Mouse (Mus musculus): ENCODE measurements at regions not wholly inside any gene's neighbourhood (a gene's known extent, or its start where the extent isn't known, plus 50 kb on each side); places are given as distances from the start of the nearest gene placed in this dataset.

GRCm38 (mm10) chr8:26882616-26883015 is 94.5 kb upstream of the Zfp703 start:
- no peak overlapping the region for H3K9ac ChIP-seq
- no peak overlapping the region for H3K4me3 ChIP-seq
- peaks cover 14% of the 10 kb centered on the region for H3K4me1 ChIP-seq
- no peaks in the 10 kb centered on the region for H3K9me3 ChIP-seq
- no peak overlapping the region for H3K27ac ChIP-seq
- no peaks in the 10 kb centered on the region for H3K27me3 ChIP-seq
- 46% methylated on average over 5 of the region's 5 CpGs for WGBS
- no peaks in the 10 kb centered on the region for H3K36me3 ChIP-seq
- no peak overlapping the region for H3K4me2 ChIP-seq
- ATAC-seq (ENCODE audit: borderline replicate concordance, extremely low read depth, low FRiP score, low TSS enrichment), result no peak

- no peak for ATAC-seq (ENCODE audit: borderline replicate concordance, extremely low read depth, low FRiP score, low TSS enrichment)
- WGBS, result 76% methylated on average over 5 of the region's 5 CpGs
- Histone ChIP-seq H3K9ac (no peak overlapping the region), H3K36me3 (no peaks in the 10 kb centered on the region), H3K9me3 (no peaks in the 10 kb centered on the region), H3K27ac (no peak overlapping the region), H3K4me2 (no peak overlapping the region), H3K4me1 (peaks cover 19% of the 10 kb centered on the region), H3K27me3 (no peaks in the 10 kb centered on the region), H3K4me3 (no peak overlapping the region)
These were observed 93.8 kb upstream of the Zfp703 start for GRCm38 (mm10) chr8:26883285-26883684.

GRCm38 (mm10) chr8:26883770-26884169 is 93.4 kb upstream of the Zfp703 start:
- H3K27ac ChIP-seq, result no peak overlapping the region
- H3K9ac ChIP-seq, result no peak overlapping the region
- no peak for ATAC-seq (ENCODE audit: borderline replicate concordance, extremely low read depth, low FRiP score, low TSS enrichment)
- no peak overlapping the region for H3K4me3 ChIP-seq
- H3K4me2 ChIP-seq, result no peak overlapping the region
- no peaks in the 10 kb centered on the region for H3K36me3 ChIP-seq
- no peaks in the 10 kb centered on the region; the same call in 1 of the 2 replicates for H3K27me3 ChIP-seq
- no peaks in the 10 kb centered on the region for H3K9me3 ChIP-seq
- WGBS, result 53% methylated on average over 6 of the region's 6 CpGs
- H3K4me1 ChIP-seq, result peaks cover 19% of the 10 kb centered on the region

GRCm38 (mm10) chr8:26884350-26884749 is 92.8 kb upstream of the Zfp703 start:
- no peaks in the 10 kb centered on the region for H3K36me3 ChIP-seq
- peak; percentile 30; the same call in 1 of the 2 replicates for ATAC-seq (ENCODE audit: borderline replicate concordance, extremely low read depth, low FRiP score, low TSS enrichment)
- H3K9me3 ChIP-seq, result no peaks in the 10 kb centered on the region
- no peak overlapping the region for H3K27ac ChIP-seq
- H3K4me2 ChIP-seq, result no peak overlapping the region
- 36% methylated on average over 13 of the region's 13 CpGs for WGBS
- no peak overlapping the region for H3K4me3 ChIP-seq
- no peak overlapping the region for H3K9ac ChIP-seq
- peaks cover 16% of the 10 kb centered on the region for H3K4me1 ChIP-seq
- no peaks in the 10 kb centered on the region; the same call in 1 of the 2 replicates for H3K27me3 ChIP-seq

GRCm38 (mm10) chr8:26885365-26885764 is 91.8 kb upstream of the Zfp703 start:
- H3K27ac ChIP-seq, result no peak overlapping the region
- no peak overlapping the region for H3K4me2 ChIP-seq
- no peak overlapping the region for H3K4me3 ChIP-seq
- no peak for ATAC-seq (ENCODE audit: borderline replicate concordance, extremely low read depth, low FRiP score, low TSS enrichment)
- no peaks in the 10 kb centered on the region for H3K9me3 ChIP-seq
- H3K4me1 ChIP-seq, result peaks cover 14% of the 10 kb centered on the region
- no peaks in the 10 kb centered on the region for H3K36me3 ChIP-seq
- no peak overlapping the region for H3K9ac ChIP-seq
- 78% methylated on average over 5 of the region's 5 CpGs for WGBS
- H3K27me3 ChIP-seq, result no peaks in the 10 kb centered on the region; the same call in 1 of the 2 replicates

- Histone ChIP-seq H3K4me2 (no peak overlapping the region), H3K36me3 (no peaks in the 10 kb centered on the region), H3K27me3 (no peaks in the 10 kb centered on the region; the same call in 1 of the 2 replicates), H3K4me1 (peaks cover 17% of the 10 kb centered on the region), H3K9me3 (no peaks in the 10 kb centered on the region), H3K9ac (no peak overlapping the region), H3K4me3 (no peak overlapping the region), H3K27ac (no peak overlapping the region)
- 68% methylated on average over 13 of the region's 13 CpGs for WGBS
- ATAC-seq (ENCODE audit: borderline replicate concordance, extremely low read depth, low FRiP score, low TSS enrichment), result no peak
These were observed 90.2 kb upstream of the Zfp703 start for GRCm38 (mm10) chr8:26886783-26887486.

GRCm38 (mm10) chr8:26887551-26887950 is 89.6 kb upstream of the Zfp703 start:
- H3K4me3 ChIP-seq, result no peak overlapping the region
- no peaks in the 10 kb centered on the region for H3K36me3 ChIP-seq
- peaks cover 22% of the 10 kb centered on the region for H3K4me1 ChIP-seq
- WGBS, result 77% methylated on average over 5 of the region's 5 CpGs
- no peak overlapping the region for H3K4me2 ChIP-seq
- ATAC-seq (ENCODE audit: borderline replicate concordance, extremely low read depth, low FRiP score, low TSS enrichment), result no peak
- H3K27me3 ChIP-seq, result no peaks in the 10 kb centered on the region; the same call in 1 of the 2 replicates
- H3K27ac ChIP-seq, result no peak overlapping the region
- no peaks in the 10 kb centered on the region for H3K9me3 ChIP-seq
- no peak overlapping the region for H3K9ac ChIP-seq

- H3K27ac ChIP-seq, result no peak overlapping the region
- H3K36me3 ChIP-seq, result no peaks in the 10 kb centered on the region
- peaks cover 22% of the 10 kb centered on the region for H3K4me1 ChIP-seq
- ATAC-seq (ENCODE audit: borderline replicate concordance, extremely low read depth, low FRiP score, low TSS enrichment), result no peak
- H3K9me3 ChIP-seq, result no peaks in the 10 kb centered on the region
- H3K4me3 ChIP-seq, result no peak overlapping the region
- no peaks in the 10 kb centered on the region; the same call in 1 of the 2 replicates for H3K27me3 ChIP-seq
- H3K9ac ChIP-seq, result no peak overlapping the region
- H3K4me2 ChIP-seq, result no peak overlapping the region
- 65% methylated on average over 3 of the region's 3 CpGs for WGBS
These were observed 89.1 kb upstream of the Zfp703 start for GRCm38 (mm10) chr8:26888050-26888449.

GRCm38 (mm10) chr8:26891881-26892280 is 85.2 kb upstream of the Zfp703 start:
- Histone ChIP-seq H3K4me1 (peaks cover 14% of the 10 kb centered on the region; the same call in 1 of the 2 replicates), H3K4me3 (no peak overlapping the region), H3K27me3 (peaks cover 4% of the 10 kb centered on the region), H3K4me2 (no peak overlapping the region), H3K9me3 (no peaks in the 10 kb centered on the region), H3K27ac (no peak overlapping the region; the same call in 1 of the 2 replicates), H3K9ac (no peak overlapping the region), H3K36me3 (no peaks in the 10 kb centered on the region)
- WGBS, result 33% methylated on average over 11 of the region's 11 CpGs
- peak; percentile 58; the same call in 1 of the 2 replicates for ATAC-seq (ENCODE audit: borderline replicate concordance, extremely low read depth, low FRiP score, low TSS enrichment)

- 77% methylated on average over 7 of the region's 7 CpGs for WGBS
- ATAC-seq (ENCODE audit: borderline replicate concordance, extremely low read depth, low FRiP score, low TSS enrichment), result no peak
- H3K27ac ChIP-seq, result no peak overlapping the region; the same call in 1 of the 2 replicates
These were observed 84.7 kb upstream of the Zfp703 start for GRCm38 (mm10) chr8:26892380-26892779.

GRCm38 (mm10) chr8:26895867-26896266 is 81.3 kb upstream of the Zfp703 start:
- ATAC-seq (ENCODE audit: borderline replicate concordance, extremely low read depth, low FRiP score, low TSS enrichment), result no peak
- 85% methylated on average over 11 of the region's 11 CpGs for WGBS
- H3K27me3 ChIP-seq, result peaks cover 4% of the 10 kb centered on the region
- H3K27ac ChIP-seq, result no peak overlapping the region
- H3K4me2 ChIP-seq, result no peak overlapping the region
- peaks cover 9% of the 10 kb centered on the region; the same call in 1 of the 2 replicates for H3K4me1 ChIP-seq
- no peaks in the 10 kb centered on the region for H3K9me3 ChIP-seq
- no peaks in the 10 kb centered on the region for H3K36me3 ChIP-seq
- H3K4me3 ChIP-seq, result no peak overlapping the region
- no peak overlapping the region for H3K9ac ChIP-seq

More at GRCm38 (mm10) chr8:26892380-26892779, 84.7 kb upstream of the Zfp703 start:
- Histone ChIP-seq H3K4me1 (peaks cover 14% of the 10 kb centered on the region; the same call in 1 of the 2 replicates), H3K36me3 (no peaks in the 10 kb centered on the region), H3K27me3 (peaks cover 4% of the 10 kb centered on the region), H3K9ac (no peak overlapping the region), H3K4me3 (no peak overlapping the region), H3K9me3 (no peaks in the 10 kb centered on the region), H3K4me2 (no peak overlapping the region)

GRCm38 (mm10) chr8:26903289-26903688 is 73.8 kb upstream of the Zfp703 start:
- Histone ChIP-seq H3K4me3 (no peak overlapping the region), H3K9ac (no peak overlapping the region), H3K9me3 (no peaks in the 10 kb centered on the region), H3K4me1 (peaks cover 22% of the 10 kb centered on the region), H3K27ac (no peak overlapping the region), H3K27me3 (no peaks in the 10 kb centered on the region), H3K4me2 (no peak overlapping the region), H3K36me3 (no peaks in the 10 kb centered on the region)
- 32% methylated on average over 5 of the region's 5 CpGs for WGBS
- ATAC-seq (ENCODE audit: borderline replicate concordance, extremely low read depth, low FRiP score, low TSS enrichment), result no peak

All from lung, embryonic 15.5 days (tissue).